Mouse (Mus musculus) layer of hippocampus, adult 6 months (tissue): ENCODE data around the gene Cdk1. TPM values are rescaled to one million over a fixed set of nuclear protein-coding genes. Genes with fewer than 3 reads are reported as not detected.

ENCODE experiments used
- long read RNA-seq, 2 experiments: library from polyadenylated mRNA; unstranded; transcript quantifications; one replicate each; pipeline ENCODE4 v2.0.0; 2019 to 2020
- polyA plus RNA-seq: library from polyadenylated mRNA; unstranded; fragments of <200 nt; fragmentation: Nextera tagmentation; gene quantifications from 2 replicates; pipeline ENCODE4 v1.2.3, GENCODE M21; 2021

The Cdk1 gene
- polyA plus RNA-seq: 0.59 and 1.8 TPM in 2 replicates
- long read RNA-seq, experiment 1: 0 reads
- long read RNA-seq, experiment 2: 0 reads

DNA sequence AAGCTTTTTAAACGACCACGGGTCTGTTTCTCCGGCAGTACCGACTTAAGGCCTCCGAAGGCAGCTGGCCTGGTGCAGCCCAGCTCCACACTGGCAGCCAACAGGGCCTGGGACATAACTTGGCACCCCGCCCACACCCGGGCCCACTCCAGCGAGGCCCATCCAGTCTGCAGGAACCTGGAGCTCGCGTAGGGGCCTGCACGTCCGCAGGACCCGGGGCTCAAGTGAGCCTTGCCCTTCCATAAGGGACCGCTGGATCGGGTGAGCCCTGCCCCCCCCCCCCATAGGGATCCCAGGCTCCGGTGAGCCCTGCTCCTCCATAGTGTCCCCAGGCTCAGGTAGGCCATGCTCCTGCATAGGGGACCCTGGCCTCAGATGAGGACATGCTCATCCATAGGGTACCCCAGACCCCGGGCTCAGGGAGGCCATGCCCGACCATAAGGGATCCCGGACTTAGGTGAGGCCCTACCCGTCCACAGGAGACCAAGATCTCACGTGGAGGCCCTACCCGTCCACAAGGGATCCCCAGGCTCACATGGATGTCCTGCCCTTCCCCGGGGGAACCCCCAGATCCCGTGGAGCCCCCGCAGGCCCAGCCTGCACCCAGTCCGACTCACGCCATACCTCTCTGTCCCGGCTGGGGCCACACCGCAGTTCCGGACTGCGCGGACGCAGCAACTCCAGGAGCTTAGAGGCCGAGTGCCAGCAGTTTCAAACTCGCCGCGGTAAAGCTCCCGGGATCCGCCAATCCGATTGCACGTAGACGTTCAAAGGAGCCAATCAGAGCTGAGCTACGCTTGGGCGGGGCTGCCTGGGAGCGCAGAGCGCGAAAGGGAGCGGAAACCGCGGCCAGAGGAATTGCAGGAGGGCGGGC lies at the start of gene Cdk1:
TSS of gene Cdk1 (minus strand) at position 727 of the 874 bp plus-strand sequence.

DNA sequence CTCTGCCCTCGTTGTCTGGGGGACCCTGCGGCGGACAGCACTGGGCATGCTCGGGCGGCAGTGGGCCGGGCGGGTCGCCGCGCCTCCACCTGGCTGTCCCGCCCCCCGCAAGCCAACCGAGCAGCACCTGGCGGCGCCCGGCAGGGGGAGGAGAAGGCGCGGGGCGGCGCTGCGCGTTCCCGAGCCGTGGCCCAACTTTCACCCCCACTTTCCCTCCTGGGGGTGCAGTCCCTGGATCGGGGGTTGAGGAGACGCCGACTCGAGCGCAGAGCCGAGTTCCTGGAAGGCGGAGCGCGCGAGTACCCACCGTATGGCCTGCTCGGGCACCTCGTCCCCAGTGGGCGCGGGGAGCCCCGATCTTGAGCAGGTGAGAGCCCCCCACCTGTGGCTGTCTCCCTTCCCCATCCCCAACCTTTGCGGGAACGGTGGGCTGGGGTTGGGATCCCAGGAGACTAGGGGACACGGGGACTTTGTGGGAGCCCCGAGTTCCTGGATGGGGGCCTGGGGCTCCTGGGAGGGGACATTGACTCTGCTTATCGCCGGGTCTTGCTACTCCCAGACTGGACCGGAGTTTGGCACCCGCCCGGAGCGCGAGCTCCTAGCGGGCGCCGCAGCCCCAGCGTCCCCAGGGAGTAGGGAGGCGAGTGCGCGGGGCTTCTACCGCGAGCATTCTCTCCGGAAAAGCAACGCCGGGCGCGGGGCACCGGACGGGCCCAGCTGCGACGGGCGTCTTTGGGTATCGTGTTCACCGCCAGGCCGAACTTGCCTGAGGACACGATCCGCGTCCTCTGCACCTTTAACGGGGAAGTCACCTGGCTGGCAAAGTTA lies 46.2 kb upstream of the Cdk1 start, which contains the start of gene Ank3:
TSS of gene Ank3 (plus strand) at position 11 of the 828 bp plus-strand sequence.

Other genes starting within 250 kb of the Cdk1 start
- 0.65 and 0.75 TPM in 2 replicates for gene Rhobtb1, start 201.5 kb downstream of the Cdk1 start, polyA plus RNA-seq
- 0.30 and 0.38 TPM in 2 replicates for gene A930033H14Rik, start 139.8 kb downstream of the Cdk1 start, polyA plus RNA-seq
- gene Ank3, start 45.8 kb upstream of the Cdk1 start, polyA plus RNA-seq: 52.2 and 55.3 TPM in 2 replicates